Mouse (Mus musculus) spleen, postnatal 36 days (tissue): ENCODE data around the gene Hoxa1.

Source experiments
- DNase-seq, 2 experiments: peaks; one replicate each; pipeline ENCODE4 v3.0.0; 2022; ENCODE audit warnings: low spot score in 2 of 2, mixed read lengths in 1 of 2

Hoxa1 gene

DNA sequence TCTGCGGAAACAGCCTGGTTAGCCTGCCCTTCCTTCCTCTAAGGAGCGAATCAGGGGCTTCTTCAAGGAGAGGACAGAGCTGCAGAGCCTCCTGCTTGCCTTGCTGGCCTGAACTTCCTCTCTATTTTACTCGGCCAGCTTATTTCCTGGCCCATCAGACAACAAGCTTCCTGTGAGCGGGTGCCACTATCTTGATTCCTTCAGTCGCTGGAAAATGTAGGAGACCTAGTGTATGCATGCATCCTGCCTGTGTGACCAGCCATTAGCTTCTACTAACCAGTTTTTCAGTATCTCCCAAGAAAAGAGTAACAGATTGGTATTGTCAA is 12.7 kb upstream of the Hoxa1 start:
- no peak for DNase-seq

- DNase-seq, result no peak
Observed at GRCm38 (mm10) chr6:52170166-52170897, 12.2 kb upstream of the Hoxa1 start.

DNA sequence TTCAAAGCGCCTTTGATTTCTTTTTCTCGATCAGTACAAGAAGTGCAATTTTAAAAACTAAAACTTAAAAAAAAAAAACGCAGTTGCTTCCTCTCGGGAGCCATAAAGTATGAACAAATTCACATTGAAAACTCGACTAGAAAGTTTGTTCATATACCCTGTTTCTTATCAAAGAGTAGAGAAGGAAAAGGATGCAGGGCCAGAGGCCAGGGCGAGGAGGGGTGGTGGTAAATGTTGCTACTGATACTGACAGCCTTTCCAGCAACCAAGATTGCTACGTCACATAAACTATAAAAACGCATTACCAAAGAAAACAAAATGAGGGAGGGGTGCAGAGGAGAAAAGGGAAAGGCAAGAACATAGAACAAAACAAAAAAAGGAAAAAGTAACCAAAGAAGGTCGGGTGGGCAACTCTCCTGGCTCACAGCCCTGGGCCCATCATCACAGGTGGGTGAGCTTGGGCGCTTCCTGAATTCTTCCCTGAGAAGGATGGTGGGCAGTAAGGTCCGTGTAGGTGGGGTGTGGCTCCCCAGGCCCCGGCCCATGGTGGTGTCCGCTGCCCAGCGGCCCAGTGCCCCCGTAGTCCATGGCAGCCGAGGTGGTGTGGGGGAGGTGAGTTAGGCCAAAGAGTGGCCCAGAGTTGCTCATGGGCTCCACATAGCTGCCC is 11.5 kb upstream of the Hoxa1 start:
- DNase-seq, result no peak

DNA sequence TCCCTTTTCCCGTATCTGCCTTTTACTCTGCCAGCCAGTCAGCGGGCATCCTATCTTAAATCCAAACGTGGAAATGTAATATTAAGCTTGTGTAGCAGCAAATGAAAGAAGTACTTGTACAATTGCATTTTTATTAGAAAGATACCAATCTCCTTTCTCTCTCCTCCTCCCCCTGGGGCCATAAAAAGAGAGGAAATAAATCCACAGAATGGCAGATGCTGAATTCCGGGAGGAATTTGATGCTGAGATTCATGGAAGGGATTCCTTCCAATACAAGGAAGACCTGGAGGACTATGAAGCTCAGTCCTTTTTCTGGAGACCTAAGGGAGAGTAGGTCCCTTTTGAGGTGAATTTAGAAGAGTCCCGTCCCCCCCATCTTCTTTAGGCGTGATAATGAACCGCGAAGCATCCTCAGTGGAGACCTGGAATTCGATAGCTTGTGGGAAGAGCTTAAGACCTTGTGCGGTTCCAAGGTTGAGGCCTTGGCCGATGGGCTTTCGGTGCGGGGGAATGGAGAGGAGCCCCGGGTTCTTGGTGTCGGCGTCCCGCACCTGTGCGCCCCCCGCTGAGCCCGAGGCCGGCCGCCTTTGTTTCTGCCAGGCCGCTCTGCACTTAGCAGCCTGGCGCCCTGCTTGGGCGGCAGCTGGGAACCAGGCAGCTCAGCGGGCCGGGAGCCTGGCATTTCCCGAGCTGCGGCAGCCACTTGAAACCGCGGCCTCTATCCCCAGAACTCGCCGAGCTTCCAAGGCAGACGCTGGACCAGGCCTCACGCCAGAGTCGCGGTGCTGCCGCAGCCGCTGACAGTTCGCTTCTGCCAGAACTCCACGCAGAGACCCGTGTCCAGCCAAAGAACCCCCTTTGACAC is 10.3 kb upstream of the Hoxa1 start:
- DNase-seq, result no peak

DNA sequence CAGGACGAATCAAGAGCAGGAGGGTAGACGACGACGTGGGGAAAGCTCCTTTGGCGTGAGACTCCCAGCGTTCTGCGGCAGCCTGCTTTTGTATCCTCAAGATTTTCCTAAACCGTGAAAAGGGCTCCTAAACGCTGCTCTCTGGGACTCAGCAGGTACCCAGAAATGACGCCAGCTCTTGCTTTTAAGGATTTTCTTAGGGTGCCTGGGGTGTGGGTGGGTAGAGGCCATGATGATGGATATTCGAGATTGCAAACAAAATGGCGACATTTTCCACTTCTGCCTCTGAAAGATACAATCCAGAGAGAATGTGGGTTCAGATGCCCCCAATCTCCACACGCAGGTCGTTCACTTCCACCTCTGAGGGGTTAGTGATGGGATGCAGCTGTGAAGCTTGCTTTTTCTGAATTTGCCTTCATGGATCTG is 9.6 kb upstream of the Hoxa1 start:
- DNase-seq, result no peak

- DNase-seq, result no peak
Observed at GRCm38 (mm10) chr6:52167176-52167575, 9.1 kb upstream of the Hoxa1 start.

GRCm38 (mm10) chr6:52166431-52167077 is 8.4 kb upstream of the Hoxa1 start:
- no peak for DNase-seq

GRCm38 (mm10) chr6:52165441-52166370 is 7.6 kb upstream of the Hoxa1 start:
- no peak for DNase-seq

GRCm38 (mm10) chr6:52164626-52165440 is 6.7 kb upstream of the Hoxa1 start, which contains the start of gene Hoxa2:
Hoxa2 (minus strand) TSS chr6:52164831.
- DNase-seq, result no peak

DNA sequence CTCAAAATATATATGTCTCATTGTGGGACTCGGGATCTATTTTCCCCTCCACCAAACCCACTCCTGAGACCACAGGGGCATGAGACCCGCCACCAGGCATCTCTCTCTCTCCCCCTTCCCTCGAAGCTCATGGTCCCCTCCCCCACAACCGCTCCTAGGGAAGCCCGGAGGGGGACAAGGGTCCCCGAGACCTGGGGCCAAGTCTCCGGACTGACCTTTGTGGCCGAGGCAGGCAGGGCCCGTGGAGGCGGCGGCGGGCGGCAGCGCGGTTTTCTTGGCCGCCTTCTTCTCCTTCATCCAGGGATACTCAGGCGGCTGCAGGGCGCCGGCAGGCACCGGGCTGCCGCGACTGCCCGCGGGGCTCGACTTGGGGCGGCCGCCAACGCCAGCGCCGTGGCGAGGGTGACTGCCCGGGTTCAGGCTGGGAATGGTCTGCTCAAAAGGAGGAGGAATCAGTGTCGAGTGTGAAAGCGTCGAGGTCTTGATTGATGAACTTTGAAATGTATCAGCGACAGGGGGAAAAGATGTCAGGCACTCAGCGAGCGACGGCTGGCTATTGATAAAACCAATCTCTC is 6.0 kb upstream of the Hoxa1 start:
- no peak for DNase-seq

DNA sequence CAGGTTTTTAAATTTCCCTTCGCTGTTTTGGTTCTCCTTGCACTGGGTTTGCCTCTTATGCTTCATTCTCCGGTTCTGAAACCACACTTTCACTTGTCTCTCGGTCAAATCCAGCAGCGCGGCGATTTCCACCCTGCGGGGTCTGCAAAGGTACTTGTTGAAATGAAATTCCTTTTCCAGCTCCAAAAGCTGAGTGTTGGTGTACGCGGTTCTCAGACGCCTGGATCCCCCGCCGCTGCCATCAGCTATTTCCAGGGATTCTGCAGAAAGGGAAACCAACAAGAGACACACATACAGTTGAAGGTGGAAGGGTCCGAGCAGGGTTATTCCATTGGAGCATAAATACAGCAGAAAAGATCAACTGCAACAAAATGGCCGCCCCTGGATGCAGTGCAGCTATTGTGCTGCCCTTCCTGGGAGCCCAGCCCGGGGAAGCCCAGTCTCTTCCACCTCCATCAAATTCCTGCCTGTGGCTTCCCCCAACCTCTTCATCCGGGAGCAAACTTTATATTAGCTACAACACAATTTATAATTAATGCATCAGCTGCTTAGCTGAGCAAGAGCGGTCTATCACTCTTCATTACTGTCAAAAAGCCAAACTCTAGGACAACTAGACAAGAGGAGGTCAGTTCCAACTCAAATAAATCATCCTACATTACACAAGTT is 5.4 kb upstream of the Hoxa1 start:
- DNase-seq, result no peak

- no peak for DNase-seq
Observed at GRCm38 (mm10) chr6:52162611-52163365, 4.7 kb upstream of the Hoxa1 start.

- DNase-seq, result no peak
Observed at GRCm38 (mm10) chr6:52162093-52162380, 3.9 kb upstream of the Hoxa1 start.

DNA sequence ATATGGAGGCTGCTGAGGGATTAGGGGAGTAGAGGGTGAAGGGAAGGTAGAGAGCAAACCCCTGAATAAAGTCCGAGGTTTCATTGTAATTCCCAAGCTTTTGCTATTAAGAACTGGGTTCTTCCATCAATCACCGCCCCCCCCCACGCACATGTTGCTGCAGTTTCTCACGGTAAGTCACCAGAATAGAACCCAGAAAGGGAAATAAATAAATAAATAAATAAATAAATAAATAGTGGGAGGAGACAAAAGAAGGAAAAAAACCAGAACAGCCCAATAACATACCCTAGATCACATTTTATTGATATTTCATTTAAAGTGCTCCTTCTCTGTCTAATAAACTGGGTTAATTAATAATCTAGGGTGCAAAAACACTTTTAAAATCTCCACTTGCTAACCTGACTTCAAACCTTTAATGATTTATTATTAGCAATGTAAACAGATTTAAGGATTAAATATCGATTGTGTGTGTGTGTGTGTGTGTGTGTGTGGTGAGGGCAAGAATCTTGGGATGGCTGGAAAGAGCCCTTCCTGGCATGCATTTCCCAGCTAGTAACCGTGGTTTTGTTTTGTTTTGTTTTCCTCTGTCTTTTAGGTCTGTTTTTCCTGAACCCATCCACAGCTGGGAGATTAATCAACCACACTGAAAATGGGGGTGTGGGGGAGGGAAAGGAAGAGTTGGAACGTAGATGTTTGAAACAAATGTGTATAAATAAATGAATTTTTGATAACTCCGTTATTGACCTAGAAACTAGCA is 3.4 kb upstream of the Hoxa1 start:
- DNase-seq, result no peak

- DNase-seq, result no peak
Observed at GRCm38 (mm10) chr6:52160511-52161335, 2.6 kb upstream of the Hoxa1 start.

DNA sequence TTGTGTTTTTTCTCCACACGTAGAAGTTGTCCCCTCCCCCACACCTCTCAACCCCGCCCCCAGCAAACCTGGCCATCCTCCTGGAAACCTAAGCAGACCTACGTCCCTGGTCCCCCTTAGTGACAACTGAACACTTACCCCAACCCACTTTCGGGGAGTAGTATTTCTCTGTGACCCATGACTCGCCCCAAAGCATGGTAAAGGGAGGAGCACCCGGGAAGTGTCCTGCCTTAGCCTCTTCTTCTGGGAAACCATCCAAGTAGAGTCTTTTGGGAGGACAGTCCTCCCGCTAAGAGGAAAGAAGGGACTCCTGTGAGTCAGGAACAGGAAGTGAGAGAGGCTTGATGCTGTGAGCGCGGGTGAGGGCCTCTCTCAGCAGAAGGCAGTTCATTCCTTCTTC is 1.9 kb upstream of the Hoxa1 start:
- no peak for DNase-seq

DNA sequence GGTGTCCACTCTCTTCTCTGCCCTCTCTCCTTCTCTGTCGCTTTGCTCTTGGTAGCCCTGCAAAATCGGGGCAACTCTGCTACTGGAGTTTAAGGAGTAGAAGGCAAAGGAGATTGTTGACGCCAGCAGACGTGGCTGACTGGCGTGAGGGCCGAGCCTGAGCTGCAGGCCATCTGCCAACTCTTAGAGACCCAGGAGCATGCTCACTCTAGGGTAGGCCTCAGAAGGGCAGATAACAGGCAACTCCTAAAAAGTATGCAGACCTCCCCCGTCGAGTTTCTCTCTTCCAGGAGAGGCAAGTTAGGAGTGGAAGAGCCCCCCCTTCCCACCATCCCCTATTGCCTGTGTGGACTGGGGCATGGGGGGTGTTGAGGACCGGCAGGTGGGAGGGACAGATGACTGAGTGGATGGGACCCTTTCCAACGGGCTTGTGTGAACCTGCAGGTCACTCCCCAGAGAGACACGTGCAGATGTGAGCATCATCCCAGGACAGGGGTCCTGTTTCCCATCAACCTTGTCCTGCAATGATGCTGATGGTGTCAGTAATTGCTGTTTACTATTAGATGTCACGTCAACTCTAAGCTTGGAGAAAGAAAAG is 1.1 kb upstream of the Hoxa1 start:
- DNase-seq, result no peak
